Mouse (Mus musculus) layer of hippocampus, adult 2 months (tissue): ENCODE measurements at regions not wholly inside any gene's neighbourhood (a gene's known extent, or its start where the extent isn't known, plus 50 kb on each side); places are given as distances from the start of the nearest gene placed in this dataset.
A peak's percentile ranks its signal among the peaks of the same experiment; 100 is the strongest.

ENCODE experiments used
- DNase-seq, 2 experiments: peaks; one replicate each; pipeline ENCODE4 v3.0.0; 2022; ENCODE audit warnings: low spot score in 2 of 2
- H3K27ac ChIP-seq: fragments of 200-600 bp; 2 replicates; pipeline ENCODE4 v1.8.1; 2022
- H3K4me3 ChIP-seq: fragments of 200-600 bp; 2 replicates; pipeline ENCODE4 v1.8.1; 2022; ENCODE audit warnings: mild to moderate bottlenecking
- CTCF ChIP-seq: fragments of 200-600 bp; conservative IDR thresholded peaks from 2 replicates; pipeline ENCODE4 v1.8.1; 2022; ENCODE audit warnings: antibody characterized with exemption, mild to moderate bottlenecking, moderate library complexity

DNA sequence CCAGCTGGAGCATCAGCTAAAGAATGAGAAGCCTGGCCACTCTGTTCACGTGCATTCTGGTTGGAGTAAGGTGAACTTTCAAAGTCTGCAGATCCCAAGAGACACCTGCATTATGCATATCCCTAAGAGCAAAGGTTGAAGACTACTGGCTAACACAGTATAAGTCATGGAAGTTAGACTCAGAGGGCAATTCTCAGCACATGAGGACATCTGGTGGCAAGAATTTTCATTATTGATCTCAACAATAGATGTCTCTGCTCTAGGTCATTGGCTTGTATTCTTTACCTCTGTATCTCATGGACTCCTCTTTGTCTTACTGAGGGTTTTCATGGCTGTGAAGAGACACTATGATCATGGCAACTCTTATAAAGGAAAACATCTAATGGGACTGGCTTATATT, 151.9 kb upstream of the Adamts16 start:
- Histone ChIP-seq H3K4me3 (no peak overlapping the region), H3K27ac (no peak overlapping the region)
- TF ChIP-seq CTCF: peak; percentile 64
- DNase-seq: no peak

DNA sequence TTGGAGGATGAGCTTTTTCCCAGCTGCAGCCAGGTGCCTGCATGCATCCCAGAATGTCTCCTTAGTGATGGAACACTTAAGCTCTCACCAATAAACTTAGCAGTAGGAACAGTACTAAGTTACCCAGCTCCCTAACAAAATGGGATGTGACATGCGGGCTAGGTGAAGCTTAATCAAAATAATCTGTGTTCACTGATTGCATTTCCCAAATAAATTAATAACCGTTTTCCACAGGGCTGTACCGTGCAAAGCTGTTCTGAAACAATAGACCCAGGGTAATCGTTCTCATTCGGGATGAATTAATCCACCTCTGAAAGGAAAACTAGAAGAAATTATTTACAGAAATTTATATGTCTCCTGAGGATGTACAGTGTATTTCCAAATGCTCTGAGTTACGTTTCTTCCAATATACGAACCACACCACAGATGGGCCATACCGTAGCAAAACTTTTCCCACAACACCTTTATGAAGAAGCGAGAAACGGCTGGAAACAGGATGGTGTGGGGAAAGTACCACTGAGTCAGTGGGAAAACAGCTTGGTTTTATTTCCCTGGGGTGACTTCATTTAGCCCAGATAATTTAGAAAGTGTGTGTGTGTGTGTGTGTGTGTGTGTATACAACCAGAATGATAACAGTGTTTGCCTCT, 148.5 kb upstream of the Adamts16 start:
- Histone ChIP-seq H3K4me3 (no peak overlapping the region), H3K27ac (no peak overlapping the region)
- TF ChIP-seq CTCF: no peak
- DNase-seq: no peak

DNA sequence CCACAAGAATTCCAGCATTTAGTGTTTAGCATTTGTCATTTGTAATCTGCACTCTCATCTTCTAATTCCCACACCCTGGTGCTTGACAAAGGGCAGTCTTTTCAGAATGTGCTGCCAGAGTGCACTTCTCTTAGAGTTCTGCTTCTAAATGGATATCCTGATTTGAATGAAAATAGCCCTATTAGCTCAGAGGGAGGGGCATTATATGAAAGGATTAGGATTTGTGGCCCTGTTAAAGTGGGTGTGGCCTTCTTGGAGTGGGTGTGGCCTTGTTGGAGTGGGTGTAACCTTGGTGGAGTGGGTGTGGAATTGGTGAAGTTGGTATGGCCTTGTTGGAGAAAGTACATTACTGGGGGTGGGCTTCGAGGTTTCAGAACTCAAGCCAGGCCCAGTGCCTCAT, 137.7 kb upstream of the Adamts16 start:
- Histone ChIP-seq H3K4me3 (no peak overlapping the region), H3K27ac (no peak overlapping the region)
- no peak for TF ChIP-seq CTCF
- DNase-seq: no peak

DNA sequence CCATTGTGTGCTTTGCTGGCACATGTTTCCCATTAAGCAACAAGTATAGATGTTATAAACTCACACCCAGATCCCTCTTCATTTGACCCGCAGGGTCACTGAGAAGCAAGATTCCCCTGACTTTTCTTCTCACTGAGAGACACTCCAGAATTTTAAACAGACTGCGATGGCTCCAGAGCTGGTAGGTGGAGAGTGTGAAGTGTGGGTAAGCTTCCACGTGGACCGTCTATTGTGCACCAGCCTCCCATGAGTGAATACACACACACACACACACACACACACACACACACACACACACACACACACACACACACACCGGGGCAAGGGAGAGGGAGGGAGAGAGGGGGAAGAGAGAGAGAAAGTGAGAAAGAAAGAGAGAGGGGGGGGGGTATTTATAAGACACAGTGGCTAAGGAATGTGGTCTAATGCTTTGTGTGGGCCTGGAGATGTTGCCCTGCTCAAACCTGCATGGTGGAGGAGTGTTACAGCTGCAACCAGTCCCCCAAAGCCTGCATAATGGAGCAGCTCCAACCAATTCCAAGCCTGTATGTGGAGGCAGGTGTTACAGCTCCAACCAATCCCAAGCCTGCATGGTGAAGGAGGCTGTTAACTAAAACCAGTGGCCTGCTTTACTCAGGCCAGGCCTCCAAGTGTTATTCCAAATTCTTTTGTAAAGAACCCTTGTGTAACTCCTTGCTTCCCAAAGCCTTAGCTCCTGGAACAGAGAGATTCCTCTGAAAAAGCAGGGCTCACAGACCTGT, 137.1 kb upstream of the Adamts16 start:
- no peak overlapping the region for H3K27ac ChIP-seq
- H3K4me3 ChIP-seq: no peak overlapping the region
- no peak for DNase-seq
- TF ChIP-seq CTCF: no peak

DNA sequence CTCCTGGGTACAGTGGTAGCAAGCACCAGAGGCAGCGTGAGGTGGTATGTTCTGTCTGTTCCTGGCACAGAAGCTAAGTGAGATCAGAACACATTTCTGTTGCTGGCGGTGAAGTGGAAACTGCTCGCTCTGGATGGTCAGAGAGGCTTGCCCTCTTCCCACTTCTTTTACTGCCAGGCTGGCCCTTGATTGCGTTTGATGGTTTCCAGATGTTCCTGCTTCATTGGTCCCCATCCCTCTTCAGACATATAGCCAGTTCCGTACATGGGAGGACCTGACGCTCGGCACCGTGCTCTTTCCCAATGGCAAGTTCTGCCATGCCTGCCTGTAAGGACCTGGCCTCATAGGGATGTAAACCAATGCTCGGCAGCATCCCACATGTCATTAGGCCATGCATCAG, 128.0 kb upstream of the Adamts16 start:
- no peak overlapping the region for H3K4me3 ChIP-seq
- H3K27ac ChIP-seq: no peak overlapping the region
- no peak for DNase-seq
- no peak for TF ChIP-seq CTCF

DNA sequence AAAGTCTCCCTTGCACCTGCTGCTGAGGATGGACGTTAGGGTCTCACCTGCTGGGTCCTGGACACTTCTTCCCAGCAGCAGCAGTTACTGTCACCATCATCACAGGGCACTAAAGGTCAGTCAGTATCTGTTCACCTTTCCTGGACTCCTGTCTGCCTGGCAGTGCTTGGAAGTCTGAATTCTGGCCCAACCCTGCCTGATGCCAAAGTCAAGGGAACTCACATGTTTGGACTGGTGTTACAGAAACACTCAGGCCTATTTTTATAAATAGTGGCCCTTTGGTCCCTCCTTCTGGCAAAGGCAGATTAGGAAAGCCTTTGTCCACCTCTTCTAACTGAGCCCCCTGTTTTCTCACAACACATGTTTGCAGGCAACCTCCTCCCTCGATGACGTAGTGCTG, 126.2 kb upstream of the Adamts16 start:
- no peak for DNase-seq
- H3K27ac ChIP-seq: no peak overlapping the region

DNA sequence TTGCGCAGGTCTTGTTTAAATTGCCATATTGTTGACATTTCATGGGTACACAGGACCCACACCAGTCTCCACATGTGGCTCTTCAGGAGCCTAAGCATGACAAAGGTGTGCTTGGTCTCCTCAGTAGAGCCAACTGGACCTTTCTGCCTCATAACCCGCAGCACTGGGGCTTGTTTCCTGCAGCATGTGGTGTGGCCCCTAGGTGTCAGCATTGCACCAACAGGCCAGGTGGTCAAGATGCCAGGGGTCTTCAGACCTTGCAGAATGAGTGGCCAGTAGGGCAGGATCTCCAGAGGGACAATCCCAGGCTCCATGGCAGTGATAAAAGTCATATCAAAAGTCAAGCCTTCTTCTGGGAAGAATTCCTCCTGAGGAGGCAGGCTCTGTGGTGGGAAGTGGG, 121.8 kb upstream of the Adamts16 start:
- no peak for DNase-seq
- Histone ChIP-seq H3K27ac (no peak overlapping the region), H3K4me3 (no peak overlapping the region)
- TF ChIP-seq CTCF: peak; percentile 73

More for the DNA sequence above, 126.2 kb upstream of the Adamts16 start:
- TF ChIP-seq CTCF: no peak
- no peak overlapping the region for H3K4me3 ChIP-seq

DNA sequence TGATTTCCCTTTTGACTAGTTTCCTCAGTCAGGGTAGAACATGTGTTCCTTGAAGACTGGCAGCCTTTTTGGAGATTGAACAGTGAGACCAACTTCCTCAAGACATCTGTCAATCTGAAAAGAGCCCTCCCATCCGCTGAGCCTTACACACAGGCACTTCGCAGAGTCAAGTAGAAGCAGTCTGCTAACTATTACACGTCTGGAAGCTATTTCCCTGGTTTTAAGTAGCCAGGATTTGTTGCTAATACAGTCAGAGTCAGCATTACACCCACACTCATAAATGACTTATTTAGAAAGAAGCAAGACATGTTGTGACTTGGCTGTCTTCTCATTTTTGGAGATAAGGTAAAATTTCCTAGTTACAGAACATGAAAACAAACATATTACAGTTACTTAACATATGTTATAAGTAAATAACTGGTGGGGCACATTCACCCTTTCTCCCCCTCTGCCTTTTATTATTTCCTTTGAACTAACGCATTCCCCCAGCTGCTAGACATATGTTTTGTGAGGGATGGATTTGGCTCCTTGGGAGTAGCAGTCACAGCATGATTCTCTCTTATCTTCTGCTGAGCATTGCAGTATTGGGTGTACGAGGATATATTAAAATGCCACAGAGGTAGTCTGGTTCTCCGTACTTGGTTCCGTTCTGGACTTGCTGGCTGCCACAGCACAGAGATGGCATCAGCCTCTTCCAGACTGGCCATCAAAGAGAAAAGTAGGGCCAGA, 92.9 kb upstream of the Adamts16 start:
- no peak for TF ChIP-seq CTCF
- peak in 1 of 2 experiments; percentile 41 for DNase-seq
- no peak overlapping the region for H3K27ac ChIP-seq
- H3K4me3 ChIP-seq: no peak overlapping the region

DNA sequence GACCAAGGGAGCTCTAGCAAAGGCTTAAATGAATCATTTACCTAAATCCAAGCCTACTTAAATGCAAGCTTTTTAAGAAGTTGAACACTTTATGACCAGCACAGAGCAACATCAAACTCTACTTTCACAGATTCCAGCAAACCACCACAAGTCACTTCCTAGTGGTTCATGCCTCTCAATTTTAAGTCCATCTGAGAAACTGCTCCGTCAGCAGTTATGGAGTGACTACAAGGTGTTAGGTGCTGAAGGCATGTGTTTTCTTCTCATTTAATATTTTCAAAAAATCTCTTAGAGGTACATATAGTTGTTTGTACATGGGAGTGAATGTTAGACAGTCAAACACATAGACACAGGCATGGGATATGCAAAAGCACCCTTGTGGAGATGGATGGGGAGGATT, 72.2 kb upstream of the Adamts16 start:
- no peak overlapping the region for H3K27ac ChIP-seq
- TF ChIP-seq CTCF: no peak
- DNase-seq: no peak
- H3K4me3 ChIP-seq: no peak overlapping the region

DNA sequence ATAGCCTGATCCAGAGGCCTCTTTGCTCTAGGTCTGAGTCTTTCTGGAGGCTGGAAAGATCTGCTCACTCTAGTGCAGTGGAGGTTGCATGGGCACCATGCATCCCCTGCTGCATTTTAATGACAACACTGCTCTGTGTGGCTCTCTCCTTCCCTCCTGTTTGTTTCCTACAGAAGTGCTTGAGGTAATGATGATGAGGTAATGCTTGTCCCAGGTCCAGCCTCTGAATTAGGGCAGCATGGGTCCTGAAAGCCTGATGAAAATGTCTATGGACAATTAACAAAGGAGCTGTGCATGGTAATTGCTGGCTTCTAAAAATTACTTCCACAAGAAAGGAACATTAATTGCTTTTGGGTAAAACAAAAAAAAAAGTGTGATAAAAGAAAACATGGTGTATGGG, 69.3 kb upstream of the Adamts16 start:
- Histone ChIP-seq H3K4me3 (no peak overlapping the region), H3K27ac (no peak overlapping the region)

DNA sequence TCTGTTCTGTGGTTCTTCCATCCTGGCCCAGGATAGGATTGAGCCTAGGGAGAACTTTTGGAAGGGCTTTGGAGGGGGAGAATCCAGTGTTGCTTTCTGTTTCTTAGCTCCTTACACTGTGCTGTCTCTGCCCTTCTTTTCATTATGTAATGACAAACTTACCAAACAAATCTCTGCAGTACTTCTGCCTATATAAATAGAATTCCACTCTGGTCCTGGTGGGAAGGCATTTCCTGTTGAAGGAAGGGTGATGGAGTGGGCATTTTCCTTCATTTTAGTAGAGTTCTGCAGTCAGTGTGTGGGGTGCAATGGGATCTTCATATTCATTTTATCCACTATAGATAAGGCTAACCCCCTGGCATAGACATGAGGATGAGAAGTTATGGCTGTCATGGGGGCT, 63.2 kb upstream of the Adamts16 start:
- no peak overlapping the region for H3K27ac ChIP-seq
- no peak overlapping the region for H3K4me3 ChIP-seq
- DNase-seq: no peak
- TF ChIP-seq CTCF: no peak

More for the DNA sequence above, 69.3 kb upstream of the Adamts16 start:
- DNase-seq: no peak
- no peak for TF ChIP-seq CTCF

DNA sequence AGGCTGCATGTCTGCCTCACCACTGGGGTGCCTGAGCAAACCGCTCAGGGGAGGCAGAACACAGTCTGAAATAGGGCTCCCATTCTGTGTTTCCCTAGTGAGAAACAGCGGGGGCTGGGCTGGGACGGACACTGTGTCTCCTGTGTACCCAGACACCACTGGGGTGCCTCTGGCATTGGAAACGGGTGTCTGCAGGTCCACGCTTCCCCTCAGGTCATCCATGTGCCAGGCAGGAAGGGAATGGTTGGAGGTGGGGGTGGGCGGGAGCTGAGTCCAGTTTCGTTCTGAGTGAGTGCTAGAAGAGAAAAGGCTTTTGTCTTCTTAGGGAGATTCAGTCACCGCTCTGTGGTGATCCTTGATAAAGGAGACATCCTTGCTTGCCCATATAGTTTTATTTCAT, 62.2 kb upstream of the Adamts16 start:
- DNase-seq: no peak
- Histone ChIP-seq H3K4me3 (no peak overlapping the region), H3K27ac (no peak overlapping the region)
- no peak for TF ChIP-seq CTCF

DNA sequence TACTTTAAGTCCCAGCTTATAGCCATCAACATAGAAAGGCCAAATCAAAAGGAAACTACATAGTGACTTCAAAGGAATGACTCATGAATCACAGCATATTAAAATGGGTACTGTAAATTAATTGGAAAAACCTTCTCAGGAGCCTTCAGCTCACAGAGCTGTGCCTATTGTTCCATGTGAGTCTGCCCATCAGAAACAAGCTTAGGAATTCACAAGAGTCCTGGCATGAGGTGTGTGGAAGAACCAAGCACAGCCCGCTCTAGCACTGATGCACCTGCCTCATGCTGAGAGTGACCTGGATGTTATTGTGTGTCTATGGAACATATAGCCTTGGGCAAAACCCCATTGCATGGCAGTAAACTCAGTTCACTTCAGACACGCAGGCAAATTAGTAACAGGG, 61.5 kb upstream of the Adamts16 start:
- Histone ChIP-seq H3K4me3 (no peak overlapping the region), H3K27ac (no peak overlapping the region)
- no peak for TF ChIP-seq CTCF
- DNase-seq: no peak

DNA sequence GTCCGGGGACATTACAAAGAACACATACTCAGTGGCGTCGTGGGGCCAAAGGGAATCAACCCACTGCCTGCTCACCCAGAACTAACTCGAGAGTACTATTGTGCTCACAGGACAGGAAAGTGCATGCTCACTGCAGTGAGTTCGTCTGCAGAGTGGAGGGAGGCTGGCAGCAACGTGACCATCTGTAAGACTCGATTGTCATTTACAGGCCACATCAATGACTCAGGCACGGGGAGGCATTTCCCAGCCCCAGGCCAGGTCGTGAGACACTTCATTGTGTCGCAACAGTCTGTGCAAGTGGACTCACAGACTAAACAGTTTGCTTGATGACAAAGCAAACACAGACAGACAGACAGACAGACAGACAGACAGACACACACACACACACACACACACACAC, 61.1 kb upstream of the Adamts16 start:
- H3K27ac ChIP-seq: no peak overlapping the region
- TF ChIP-seq CTCF: no peak
- no peak for DNase-seq
- no peak overlapping the region for H3K4me3 ChIP-seq
